Mouse (Mus musculus) v-Abl transformed pro-B cells (cell line): Measurements from ENCODE around the gene Melk.

Experiments used
- in situ Hi-C, 2 experiments: fragments of 400-800 bp; cut with MboI; formaldehyde crosslinking; loops; one replicate each; pipeline ENCODE4 v1.15.1; 2025; ENCODE audit not compliant: unreplicated experiment in 2 of 2

Melk gene

DNA sequence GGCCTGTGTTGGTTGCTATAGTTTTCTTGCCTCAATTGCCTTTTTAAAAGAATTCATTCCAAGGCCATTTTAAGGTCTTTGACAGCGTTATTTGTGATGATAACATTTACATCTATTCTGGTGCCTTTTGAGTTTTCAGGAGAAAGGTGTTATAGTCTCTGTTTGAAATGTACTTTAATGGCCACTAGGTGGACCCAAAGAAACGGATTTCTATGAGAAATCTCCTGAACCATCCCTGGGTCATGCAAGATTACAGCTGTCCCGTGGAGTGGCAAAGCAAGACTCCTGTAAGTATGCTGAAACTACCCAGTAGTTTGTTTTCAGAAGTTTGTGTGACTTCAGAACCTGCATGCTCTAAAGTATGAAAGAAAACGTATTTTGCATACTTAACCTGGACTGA is 24.8 kb downstream of the Melk start:
- in situ Hi-C loops = loop anchor here in 1 of 2 experiments (10.0 kb wide), 1 partner anchor 959 kb away; no protein-coding TSS in a partner anchor

DNA sequence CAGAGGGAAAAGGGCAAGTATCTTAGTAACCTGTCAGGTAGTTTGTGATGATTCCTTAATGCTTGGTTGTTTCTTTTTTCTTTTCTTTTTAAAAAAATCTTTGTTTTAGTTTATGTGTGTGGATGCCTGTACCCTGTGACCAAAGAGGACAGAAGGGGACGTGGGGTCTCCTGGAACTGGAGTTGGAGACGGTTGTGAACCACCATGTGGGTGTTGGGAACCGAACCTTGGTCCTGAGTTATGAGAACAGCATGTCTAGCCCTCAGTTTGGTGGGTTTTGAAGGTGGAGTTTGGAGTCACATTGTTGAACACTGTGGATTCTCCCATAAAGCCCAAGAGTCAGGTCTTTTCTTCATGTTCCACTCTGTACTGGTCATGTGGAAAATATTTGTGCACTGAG is 26.0 kb downstream of the Melk start:
- in situ Hi-C loops = loop anchor here in 1 of 2 experiments (10.0 kb wide), 1 partner anchor 958 kb away; no protein-coding TSS in a partner anchor

DNA sequence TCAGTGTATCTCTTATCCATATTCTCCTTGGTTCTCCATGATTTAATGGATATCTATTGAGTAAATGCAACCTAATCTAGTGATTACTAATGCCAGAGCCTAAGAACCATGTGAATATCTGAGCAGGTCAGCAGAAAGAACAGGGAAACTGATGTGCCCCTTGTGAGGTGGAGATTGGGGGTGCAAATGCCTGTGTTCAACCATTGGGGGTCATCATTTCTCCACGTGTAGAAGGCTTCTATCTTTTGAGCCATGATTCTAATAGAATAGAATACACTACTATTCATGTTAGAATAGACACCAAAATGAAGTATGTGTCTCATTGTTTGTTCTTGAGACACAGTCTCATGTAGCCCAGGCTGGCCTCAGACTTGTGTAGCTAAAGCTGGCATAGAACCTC is 27.3 kb downstream of the Melk start:
- in situ Hi-C loops = loop anchor here in 1 of 2 experiments (10.0 kb wide), 1 partner anchor 957 kb away; no protein-coding TSS in a partner anchor

DNA sequence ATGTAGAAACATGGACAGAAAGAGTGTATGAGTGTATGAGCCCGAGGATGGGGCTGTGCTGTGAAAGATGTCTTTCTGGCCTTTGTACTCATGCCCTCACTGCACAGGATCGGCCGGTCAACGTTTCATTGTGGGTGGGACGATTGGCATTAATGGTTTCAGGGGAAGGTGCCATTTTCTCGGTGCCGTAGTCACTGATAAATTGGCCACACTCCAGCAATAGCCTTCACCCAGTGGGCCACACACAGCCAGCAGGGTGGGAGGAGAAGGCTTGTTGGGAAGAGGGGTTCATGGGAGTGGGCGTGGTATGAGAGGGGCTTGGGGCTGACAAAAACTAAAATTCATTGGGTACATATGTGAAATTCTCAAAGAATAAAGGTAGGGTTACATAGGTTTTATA is 34.3 kb downstream of the Melk start:
- in situ Hi-C loops = no loop called here

DNA sequence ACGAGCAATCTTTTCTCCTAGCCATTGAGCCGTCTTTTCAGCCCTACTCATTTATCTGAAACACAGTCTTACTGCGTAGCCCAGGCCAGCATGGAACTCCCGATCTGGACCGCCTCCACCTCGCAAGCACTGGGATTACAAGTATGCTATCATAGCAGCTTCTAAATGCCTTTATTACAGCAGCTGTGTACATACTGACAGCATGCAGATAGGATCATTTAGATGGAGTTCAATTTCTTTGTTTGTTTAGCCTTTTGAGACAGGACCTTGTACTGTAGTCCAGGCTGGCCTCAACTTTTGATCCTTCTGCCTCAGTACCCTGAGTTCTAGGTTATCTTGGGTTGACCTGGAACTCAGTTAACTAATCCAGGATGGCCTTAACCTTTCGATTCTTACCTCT is 61.0 kb downstream of the Melk start:
- in situ Hi-C loops = no loop called here

DNA sequence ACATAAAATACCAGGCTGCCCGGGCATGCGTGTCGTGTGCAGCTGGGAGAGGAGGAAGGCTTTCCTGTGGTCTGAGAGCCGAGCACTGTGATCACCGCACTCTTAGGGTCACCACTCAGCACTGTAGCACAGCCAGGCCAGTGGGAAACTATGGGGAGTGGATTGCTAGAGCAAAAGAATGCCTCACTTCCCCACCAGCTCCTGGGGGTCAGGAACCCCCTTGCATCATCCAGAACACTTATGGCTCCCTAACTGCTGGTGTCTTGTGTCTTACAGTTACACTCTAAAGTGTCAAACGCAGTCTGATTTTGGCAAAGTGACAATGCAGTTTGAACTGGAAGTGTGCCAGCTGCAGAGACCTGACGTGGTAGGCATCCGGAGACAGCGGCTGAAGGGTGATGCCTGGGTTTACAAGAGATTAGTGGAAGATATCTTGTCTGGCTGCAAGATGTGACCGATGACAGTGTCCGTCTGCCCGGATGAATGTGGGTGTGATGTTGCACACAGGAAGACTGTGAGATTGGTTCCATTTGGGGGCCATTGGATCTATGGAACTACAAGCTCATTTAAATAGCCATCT is 62.8 kb downstream of the Melk start:
- in situ Hi-C loops = no loop called here

DNA sequence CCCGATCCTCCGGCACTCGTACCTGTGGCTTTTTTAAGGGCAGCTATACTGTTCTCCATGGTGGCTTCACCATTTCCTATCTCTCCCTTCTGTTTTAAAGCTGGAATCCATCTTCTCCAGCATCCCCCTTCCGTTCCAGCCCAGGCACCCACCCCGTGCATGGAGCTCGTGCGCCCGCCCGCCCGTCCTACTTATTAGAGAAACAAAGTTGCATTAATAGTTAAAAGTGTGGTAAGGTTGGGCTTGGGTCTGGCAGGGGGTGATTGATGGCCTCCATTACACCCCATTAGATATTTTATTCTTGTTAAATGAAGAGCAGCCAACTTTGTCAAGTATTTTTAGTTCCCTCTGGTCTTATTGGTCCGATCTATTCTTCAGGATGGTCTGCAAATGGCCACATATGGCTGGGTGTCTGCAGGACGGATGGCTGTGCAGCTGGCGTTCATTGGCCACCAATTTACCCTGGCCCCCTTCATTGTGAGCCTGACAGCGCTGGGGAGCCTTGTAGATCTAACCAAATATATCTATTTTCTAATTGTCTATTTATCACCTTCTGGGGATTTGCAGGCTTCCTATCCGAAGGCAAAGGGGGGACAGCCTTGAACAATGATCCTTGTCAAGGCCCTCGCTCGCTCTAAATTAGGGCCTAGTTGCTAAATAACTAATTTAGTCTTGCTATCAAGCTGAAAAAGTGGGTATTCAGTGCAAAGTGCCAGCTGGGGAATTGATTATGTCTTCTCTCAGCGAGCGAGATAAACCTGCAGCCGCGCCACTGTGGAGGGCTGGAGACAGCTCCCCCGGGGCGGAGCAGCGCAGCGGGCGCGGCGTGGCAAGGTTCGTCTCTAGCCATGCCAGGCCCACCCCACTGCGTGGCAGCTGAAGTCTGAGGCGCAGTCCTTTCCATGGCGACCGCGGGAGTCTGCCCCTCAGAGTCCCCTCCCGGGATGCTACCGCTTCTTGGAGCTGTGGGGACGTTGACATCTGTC is 91.8 kb downstream of the Melk start:
- in situ Hi-C loops = no loop called here

DNA sequence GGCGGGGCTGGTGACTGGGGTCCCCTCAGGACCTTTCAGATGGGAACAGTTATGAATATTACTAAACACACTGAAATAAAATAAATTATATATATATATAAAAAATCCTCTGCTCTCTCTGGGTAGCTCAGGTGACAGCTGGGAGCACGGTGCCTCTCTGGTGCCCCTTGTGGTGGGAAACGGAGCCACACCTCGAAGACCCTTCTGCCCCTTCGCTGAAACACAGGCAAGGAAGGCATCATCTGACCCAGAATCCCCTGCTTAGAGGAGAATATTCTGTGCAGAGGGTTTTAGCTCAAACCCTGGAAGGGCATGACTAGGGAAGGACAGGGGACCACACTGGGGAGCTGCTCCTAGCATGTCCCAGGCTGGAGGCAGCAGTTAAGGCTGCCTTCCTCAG is 101.9 kb downstream of the Melk start:
- in situ Hi-C loops = no loop called here

DNA sequence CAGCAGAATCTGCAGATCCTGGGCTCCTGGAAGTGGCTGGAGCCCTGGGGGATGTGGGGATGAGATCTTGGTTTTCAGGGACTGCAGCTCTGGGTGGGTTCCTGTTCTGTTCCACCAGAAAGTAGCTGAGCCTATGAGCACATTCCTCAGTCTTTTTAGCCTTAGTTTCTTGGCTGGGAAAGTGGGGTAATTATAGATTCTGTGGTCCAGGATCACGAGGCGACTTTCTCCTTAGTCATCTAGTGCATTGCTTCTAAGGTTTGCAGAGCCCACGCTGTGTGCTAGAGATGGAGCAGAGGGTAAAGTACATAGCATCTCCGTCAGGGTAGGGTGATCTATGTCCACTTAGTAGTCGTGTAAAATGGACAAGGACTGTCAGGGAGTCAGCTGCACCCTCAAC is 103.8 kb downstream of the Melk start:
- in situ Hi-C loops = no loop called here
